Mouse (Mus musculus): Measurements from ENCODE around the gene Zfp688.
A peak's percentile ranks its signal among the peaks of the same experiment; 100 is the strongest.
"Not testable (repeated sequence)": the region's sequence is repeated elsewhere in the genome, so short reads cannot be mapped to it uniquely, and the experiment has no call there.

The Zfp688 gene

DNA sequence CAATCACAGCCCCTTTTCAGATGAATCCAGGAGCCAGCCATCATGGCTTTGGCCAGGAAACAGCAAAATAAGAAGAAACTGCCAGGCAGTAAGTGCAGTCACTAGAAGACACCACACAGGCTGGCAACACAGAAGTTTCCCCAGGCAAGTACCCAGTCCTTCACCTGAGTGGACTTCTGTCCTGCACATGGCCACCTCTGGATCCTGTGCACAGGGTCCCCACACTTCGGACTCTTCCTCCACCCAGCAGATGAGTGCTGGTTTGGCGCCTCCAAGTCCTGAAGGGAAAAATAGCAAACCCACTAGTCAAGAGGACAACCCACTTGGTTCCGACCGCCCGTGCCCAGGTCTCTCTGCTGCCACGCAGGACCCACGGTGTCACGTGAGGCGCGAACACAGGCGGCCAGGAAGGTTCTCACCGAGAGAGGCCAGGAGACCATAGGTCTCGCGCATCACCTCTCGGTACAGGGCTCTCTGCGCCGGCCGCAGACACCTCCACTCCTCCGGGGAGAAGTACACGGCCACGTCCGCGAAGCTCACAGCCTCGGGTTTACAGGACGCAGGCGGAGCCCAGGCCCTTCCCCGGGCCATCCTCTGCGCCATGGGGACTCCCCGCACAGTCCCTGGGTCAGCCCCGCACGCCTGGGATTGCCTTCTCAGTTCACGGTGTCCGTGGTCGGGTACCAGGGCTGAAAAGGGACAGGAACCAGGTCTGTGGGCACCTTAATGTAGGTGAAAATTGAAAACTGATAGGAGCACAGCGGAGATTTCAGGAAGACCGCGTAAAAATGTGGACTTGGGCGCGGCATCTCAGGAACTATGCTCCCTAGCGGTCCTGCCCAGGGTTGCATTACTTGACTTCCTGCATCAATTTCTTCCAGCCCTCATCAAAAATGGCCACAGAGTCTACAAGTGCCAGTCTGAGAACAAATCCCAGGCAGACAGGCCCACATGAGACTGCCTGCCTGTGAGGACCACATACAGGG, 15.6 kb downstream of the Zfp688 start, which contains the start of gene Zfp764:
Gene Zfp764 (minus strand): TSS at position 821 of the 986 bp plus-strand sequence.
- DNase-seq: peak; percentile 89 to 97

DNA sequence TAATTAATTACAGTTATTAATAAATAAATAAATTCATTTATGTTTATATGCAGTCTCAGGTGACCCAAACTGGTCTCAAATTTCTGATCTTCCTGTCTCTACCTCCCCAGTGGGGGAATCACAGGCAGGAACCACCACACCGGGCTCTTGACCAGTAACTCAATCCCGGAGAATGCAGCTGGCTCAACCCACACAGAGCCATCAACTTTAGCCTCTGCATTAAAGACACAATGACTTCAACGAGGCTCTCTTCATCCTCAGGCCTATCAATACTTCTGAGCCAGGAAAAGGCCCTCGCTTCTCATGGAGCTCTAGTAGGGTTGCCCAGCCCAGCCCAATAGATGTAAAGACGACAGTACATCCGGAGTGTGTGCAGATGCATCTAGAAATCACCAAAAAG, 17.8 kb downstream of the Zfp688 start:
- not testable (repeated sequence) for DNase-seq

DNA sequence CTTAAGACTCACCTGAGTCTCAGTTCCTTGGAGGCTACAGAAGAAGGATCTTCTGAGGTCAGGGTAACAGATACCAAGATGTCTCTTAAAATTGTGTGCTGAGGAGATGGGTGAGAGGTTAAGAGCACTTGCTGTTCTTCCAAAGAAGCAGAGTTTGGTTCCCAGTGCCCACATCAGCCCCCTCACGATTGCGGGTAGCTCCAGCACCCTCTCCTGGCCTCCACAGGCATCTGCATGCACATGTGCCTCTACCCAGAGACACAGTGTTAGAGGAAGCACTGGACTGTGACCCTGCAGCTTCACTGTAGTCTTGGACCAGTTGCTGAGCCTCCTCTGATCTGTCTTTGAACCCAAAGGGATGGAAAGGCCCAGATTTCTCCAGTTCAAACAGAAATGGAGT, 18.9 kb downstream of the Zfp688 start:
- no peak for DNase-seq

DNA sequence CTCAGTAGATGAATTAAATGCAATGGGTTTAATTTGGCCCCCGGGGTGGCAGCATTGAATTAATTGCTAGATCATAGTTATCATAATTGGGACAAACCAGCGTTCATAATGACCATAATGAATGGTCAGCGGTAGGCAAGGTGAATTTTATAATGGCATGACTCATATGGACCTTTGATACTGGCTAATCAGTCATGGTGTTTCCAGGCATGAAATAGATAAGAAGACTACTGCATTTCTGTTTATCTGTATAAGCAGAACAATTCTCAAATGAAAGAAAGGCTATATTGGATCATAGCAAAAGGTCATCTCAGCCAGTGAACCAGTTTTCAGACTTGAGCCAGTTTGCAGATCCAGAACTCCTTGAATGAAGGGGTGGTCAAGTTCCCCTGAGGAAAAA, 21.5 kb downstream of the Zfp688 start:
- DNase-seq: no peak

DNA sequence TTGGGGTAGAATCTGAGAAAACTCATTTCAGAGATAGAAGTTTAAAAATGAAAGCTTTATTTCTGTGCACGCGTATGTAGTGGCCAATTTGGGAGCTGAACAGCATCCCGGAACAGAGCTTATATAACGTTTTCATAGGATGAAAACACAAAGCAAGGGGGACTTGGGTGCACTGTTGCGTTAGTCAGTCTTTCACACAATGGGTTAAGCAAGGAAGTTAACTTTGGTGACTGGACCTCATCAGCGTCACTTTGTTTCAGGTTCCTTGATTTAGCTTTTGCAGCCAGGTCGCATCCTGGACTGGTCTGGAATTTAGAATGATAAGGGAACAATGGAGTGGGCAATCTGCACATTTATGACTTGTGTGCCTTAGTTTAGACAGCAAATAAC, 27.9 kb downstream of the Zfp688 start:
- no peak for DNase-seq

DNA sequence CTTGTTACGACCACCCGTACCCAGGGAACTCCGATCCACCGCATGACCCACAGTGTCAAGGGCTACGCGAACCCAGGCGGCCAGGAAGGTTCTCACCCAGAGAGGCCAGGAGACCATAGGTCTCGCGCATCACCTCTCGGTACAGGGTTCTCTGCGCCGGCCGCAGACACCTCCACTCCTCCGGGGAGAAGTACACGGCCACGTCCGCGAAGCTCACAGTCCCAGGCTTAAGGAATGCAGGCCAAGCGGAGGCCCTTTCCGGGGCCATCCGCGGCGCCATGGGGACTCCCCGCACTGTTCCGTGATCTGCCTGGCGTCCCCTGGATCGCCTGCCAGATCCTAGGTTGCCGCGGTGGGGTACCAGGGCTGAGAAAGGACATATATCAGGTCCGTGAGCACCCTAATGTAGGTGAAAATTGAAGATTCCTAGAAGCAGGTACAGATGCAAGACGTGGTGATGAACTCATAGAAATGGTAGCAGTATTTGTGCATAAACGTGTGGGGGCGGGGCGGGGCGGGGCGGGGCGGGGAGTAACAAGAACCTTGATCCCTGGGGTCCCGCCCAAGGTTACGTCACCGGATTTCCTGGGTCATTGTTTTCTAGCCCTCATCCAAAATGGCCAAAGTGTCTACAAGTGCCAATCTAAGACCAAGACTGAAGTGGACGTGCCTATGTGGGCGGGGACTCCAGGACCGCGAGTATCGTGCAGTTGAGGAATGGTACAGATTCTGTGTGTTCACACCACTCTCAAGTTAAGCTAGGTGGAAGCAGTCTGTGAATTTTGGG, 28.5 kb downstream of the Zfp688 start, which contains the start of gene E430018J23Rik:
Gene E430018J23Rik (minus strand): TSS at position 473 of the 787 bp plus-strand sequence.
- peak; percentile 98 to 100 for DNase-seq

DNA sequence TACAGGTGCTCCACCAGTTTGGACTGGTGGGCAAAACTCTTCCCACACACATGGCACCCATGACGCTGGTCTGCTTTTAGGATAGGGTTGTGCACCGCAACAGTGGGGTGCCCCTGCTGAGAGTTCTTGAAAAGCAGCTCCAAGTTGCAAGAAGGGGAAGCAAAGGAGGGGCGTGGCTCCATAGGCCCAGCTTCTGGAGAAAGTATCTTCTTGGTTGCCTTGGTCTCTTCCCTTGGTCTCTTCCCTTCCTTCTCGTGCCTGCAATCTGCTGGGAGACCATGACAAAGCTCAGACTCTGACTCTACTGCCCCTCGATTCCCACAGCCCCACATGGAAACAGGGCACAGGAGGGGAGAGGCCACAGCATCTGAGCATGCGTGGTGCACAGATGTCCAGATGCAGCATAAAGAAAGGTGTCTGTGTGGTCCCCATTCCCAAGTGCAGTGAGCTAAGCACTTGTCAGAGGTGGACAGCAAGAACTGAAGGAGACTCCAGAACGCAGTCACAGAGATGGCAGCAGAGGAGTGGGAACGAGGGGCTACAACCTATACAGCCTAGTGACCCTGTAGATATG, 29.5 kb downstream of the Zfp688 start:
- no peak for DNase-seq

DNA sequence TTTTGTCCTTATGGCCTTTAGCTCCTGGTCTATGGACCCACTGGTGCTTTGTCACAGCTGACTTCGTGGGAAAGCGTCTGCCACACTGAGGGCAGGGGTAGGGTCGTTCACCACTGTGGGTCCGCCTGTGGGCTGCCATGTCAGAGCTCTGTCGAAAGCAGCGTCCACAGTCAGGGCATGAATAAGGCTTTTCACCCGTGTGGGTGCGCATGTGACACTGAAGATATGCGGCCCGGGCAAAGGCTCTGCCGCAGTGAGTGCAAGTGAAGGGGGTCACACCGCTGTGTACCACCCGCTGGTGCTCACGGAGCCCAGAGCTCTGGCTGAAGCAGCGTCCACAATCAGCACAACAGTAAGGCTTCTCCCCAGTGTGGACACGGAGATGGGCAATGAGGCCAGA, 30.3 kb downstream of the Zfp688 start:
- no peak for DNase-seq

DNA sequence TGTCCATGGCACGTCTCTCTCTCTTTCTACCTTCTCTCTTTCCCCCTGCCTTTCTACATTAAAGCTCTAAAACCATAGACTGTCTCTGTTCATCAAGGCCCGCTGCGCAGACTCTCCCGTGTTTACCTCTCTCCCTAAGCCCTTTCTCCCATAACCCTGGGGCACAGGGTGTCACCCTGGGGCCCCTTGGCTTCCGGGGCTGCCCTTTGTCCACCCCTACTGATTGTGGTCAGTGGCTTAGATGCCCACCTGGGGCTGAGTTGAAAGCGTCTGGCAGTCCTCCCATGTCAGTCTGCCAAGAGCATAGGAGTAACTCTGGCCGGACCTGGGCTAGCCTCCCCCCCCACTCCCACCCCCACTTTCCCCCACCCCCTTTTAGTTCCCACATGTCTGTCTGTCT, 31.6 kb downstream of the Zfp688 start:
- no peak for DNase-seq

DNA sequence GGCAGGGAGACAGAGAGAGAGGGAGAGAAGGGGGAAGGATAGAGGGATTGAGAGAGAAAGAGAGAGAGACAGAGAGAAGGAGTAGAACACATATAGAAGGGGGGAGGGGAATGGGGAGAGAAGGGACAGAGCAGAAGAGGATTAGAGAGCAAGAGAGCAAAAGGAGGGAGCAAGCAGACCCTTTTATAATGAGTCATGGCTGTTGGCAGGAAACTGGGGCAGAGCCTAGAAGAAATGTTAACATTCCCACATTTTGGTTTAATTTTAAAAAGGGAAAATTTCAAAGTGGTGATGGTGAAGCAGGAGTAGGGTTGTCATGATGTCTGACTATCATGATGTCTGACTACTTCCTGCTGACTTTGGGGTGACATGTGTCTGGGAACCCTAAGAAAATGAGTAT, 33.7 kb downstream of the Zfp688 start:
- not testable (repeated sequence) for DNase-seq

DNA sequence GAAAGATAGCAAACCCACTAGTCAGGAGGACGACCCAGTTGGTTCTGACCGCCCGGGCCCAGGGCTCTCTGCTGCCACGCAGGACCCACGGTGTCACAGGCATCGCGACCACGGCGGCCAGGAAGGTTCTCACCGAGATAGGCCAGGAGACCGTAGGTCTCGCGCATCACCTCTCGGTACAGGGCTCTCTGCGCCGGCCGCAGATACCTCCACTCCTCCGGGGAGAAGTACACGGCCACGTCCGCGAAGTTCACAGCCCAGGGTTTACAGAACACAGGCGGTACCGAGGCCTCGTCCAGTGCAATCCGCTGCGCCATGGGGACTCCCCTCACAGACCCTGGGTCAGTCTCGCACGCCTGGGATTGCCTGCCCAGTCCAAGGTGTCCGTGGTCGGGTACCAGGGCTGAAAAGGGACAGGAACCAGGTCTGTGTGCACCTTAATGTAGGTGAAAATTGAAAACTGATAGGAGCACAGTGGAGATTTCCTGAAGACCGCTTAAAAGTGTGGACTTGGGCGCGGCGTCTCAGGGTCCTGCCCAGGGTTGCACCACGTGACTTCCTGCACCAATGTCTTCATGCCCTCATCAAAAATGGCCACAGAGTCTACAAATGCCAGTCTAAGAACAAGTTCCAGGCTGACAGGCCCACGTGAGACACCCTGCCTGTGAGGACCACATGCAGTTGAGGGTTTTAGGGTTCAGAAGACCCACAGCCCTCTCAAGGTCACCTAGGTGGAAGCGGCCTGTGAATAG, 35.1 kb downstream of the Zfp688 start, which contains the start of gene 9130019O22Rik:
Gene 9130019O22Rik (minus strand): TSS at position 526 of the 752 bp plus-strand sequence.
- peak; percentile 90 to 97 for DNase-seq

DNA sequence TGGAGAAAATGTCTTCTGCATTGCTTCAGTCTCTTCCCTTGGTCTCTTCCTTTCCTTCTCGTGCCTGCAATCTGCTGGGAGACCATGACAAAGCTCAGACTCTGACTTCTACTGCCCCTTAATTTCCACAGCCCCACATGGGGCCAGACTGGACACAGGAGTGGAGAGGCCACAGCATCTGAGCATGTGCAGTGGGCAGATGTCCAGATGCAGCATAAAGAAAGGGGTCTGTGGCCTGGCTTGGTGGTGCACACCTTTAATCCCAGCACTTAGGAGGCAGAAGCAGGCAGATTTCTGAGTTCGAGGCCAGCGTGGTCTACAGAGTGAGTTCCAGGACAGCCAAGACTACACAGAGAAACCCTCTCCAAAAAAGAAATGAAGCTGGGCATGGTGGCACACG, 36.3 kb downstream of the Zfp688 start:
- DNase-seq: not testable (repeated sequence)

DNA sequence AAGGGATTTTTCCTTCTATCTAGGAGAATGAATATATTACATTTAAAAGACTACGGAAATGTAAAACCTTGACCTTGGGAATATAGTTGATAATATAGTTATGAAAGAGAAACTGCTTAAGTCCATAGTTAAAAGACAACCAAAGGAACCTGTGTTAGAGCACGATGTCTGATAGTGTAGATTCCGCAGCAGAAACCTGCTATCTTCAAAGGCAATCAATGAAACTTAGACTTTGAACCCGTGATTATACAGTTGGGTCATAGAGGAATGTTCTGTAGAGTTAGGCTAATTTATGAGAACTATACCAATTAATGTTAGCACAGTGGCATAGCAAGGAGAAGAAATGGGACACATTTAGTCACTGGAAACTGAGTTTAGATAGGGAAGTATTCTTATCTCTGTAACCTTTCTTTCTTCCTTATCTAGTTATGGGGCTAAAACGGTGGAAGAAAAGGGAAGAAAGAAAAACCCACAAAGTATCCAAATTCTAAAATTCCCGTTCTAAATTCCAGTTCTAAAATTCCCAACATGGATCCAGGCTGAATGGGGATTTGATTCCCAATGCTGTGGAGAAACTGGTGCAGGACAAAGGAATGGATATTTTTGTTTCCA, 43.5 kb downstream of the Zfp688 start:
- no peak for DNase-seq

DNA sequence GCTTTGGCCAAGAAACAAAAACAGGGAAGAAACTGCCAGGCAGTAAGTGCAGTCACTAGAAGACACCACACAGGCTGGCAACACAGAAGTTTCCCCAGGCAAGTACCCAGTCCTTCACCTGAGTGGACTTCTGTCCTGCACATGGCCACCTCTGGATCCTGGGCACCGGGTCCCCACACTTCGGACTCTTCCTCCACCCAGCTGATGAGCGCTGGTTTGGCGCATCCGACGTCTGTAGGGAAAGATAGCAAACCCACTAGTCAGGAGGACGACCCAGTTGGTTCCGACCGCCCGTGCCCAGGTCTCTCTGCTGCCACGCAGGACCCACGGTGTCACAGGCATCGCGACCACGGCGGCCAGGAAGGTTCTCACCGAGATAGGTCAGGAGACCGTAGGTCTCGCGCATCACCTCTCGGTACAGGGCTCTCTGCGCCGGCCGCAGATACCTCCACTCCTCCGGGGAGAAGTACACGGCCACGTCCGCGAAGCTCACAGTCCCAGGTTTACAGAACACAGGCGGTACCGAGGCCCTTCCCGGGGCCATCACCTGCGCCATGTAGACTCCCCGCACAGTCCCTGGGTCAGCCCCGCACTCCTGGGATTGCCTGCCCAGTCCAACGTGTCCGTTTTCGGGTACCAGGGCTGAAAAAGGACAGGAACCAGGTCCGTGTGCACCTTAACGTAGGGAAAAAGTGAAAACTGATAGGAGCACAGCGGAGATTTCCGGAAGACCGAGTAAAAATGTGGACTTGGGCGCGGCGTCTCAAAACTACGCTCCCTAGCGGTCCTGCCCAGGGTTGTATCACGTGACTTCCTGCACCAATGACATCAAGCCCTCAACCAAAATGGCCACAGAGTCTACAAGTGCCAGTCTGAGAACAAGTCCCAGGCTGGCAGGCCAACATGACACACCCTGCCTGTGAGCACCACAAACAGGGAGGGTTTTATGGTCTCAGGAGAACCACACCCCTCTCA, 46.3 kb downstream of the Zfp688 start, which contains the start of gene Zfp747:
Gene Zfp747 (minus strand): TSS at position 780 of the 975 bp plus-strand sequence.
- DNase-seq: peak; percentile 94 to 99

DNA sequence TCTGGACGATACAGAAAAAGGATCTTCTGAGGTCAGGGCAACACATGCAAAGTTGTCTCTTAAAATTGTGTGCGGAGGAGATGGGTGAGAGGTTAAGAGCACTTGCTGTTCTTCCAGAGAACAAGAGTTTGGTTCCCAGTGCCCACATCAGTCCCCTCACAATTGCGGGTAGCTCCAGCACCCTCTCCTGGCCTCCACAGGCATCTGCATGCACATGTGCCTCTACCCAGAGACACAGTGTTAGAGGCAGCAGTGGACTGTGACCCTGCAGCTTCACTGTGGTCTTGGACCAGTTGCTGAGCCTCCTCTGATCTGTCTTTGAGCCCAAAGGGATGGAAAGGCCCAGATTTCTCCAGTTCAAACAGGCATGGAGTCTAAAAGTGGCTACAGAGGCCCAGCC, 50.0 kb downstream of the Zfp688 start:
- DNase-seq: not testable (repeated sequence)

DNA sequence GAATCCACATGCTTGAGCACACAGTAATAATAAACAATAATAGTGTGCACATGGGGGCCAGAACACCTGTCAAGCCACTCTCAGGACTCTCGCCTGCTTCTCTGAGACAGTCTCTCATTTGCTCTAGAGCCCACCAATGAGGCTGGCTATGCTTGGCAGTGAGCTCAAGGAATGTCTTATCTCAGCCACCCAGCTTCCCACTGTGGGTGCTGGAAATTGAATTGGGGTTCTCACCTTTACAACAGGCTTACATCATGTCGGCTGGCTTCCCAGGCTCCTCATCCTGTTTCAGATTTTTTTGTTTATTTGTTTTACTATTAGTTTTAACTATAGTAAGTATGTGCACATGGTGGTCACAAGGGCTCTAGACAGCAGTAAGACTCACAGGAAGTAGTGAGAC, 50.7 kb downstream of the Zfp688 start:
- no peak for DNase-seq
